Mouse (Mus musculus): ENCODE data around the gene Stk38.
"Not testable (repeated sequence)": the region's sequence is repeated elsewhere in the genome, so short reads cannot be mapped to it uniquely, and the experiment has no call there.

The Stk38 gene

DNA sequence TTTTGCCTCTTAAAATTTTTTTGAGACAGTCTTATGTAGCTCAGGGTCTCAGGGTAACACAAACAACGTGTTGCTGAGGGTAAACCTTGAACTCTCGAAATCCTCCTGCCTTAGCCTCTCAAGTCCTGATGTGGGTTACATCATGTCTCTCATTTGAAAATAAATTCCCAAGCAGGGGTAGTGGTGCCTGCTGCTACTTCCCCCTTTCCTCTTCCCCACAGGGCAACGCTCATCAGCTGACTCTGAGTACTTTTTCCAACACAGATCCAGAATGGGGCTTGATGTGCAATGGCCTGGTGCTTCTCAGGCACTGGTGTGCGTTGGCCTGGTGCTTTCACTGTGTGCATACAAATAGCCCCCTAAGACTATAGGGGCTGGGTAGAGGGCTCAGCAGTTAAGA is 1.4 kb upstream of the Stk38 start:
- no peak for DNase-seq (ENCODE audit: low spot score in 2 of 2)

DNA sequence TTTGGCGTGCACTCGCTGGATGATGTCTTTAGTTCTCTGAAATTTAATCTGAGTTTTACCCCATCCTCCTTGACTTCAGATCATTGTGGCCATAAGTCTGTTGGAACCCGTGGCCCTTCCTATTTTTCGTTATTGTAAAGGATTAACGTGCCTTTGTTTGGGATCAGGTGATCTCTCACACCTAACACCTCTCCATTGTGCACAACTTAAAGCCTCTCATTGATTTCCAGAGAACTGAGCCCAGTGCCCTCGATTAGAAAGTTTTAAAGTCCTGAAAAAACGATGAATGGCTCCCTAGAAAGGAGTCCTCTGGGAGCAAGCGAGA is 493 bp upstream of the Stk38 start:
- no peak for DNase-seq (ENCODE audit: low spot score in 2 of 2)

DNA sequence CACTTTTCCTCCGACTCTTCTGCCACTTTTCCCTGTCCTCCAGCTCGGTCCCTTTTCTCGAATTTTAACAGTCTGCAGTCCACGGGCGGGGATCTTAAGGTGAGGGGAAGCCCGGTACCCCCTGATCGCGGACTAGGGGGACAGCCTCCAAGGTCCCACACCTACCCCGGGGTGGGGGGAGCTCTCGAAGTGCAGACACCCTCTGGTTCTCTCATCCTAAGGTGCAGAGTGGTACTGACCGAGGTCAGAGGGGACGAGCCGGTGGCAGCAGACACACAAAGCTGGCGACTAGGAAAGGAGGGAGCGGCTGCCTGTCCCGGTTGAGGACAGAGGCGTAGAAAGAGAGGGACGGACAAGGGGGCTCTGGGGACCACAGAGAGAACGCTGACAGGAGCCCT is 553 bp downstream of the Stk38 start:
- peak; percentile 39 to 47 for DNase-seq (ENCODE audit: low spot score in 2 of 2)

DNA sequence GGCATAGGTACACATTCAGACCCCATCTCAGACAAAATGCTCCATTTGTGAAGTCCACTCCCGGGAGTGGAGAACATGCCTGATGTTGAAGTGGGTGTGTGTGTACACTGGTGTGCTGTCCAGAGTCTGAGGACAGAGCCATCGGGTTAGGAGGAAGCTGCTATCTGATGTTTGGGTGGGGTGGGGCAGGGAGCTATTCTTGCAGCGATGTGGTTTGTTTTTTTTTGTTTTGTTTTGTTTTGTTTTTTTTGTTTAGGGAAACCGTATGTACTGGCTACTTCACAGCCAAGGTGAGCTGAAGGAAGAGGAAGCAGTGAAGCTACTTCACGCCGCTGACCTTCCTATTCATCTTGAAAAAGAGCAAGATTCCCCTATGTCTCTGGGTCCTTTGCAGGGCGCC is 983 bp downstream of the Stk38 start:
- no peak for DNase-seq (ENCODE audit: low spot score in 2 of 2)

- DNase-seq (ENCODE audit: low spot score in 2 of 2) = no peak
These were observed 2.8 kb downstream of the Stk38 start for GRCm38 (mm10) chr17:29005002-29005401.

DNA sequence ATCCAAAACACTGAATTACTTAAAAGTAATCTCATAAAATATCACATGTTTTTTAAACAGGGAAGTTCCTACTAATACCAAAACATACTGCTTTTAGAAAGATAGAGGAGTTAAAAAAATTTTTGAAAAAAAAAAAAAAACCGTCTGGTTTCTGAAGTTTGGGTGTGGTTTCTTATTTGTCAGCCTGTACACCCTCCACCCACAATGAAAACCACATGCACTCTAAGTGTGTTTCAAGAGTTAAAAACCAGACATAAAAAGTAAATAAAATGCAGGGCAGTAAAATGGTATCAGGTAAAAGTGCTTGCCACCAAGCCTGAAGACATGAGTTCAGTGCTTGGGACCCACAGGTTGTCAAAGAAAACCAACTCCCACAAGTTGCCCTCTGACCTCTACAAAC is 4.1 kb downstream of the Stk38 start:
- DNase-seq (ENCODE audit: low spot score in 2 of 2) = no peak

- DNase-seq (ENCODE audit: low spot score in 2 of 2) = no peak
These were observed 7.3 kb downstream of the Stk38 start for GRCm38 (mm10) chr17:29000465-29000864.

DNA sequence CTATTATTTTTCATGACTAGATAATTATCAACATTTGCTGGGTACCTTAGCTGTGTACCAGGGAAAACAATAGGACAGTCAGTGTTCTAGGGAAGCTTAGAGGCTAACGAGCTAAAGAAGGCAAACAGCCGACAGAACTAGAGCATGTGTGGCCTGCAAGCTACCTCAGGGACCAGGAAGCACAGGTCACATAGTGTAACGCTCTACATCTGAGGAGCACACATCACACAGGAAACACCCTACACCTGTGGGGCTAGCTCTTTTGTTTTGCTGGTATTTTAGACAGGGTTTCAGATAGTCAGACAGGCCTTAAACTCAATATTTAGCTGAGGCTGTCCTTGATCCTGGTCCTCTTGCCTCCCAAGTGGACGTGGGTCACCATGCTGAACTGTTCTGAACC is 13.2 kb downstream of the Stk38 start:
- DNase-seq (ENCODE audit: low spot score in 2 of 2) = no peak

GRCm38 (mm10) chr17:28993004-28993403 is 14.8 kb downstream of the Stk38 start:
- DNase-seq (ENCODE audit: low spot score in 2 of 2) = not testable (repeated sequence)

GRCm38 (mm10) chr17:28992105-28992504 is 15.7 kb downstream of the Stk38 start:
- DNase-seq (ENCODE audit: low spot score in 2 of 2) = no peak

DNA sequence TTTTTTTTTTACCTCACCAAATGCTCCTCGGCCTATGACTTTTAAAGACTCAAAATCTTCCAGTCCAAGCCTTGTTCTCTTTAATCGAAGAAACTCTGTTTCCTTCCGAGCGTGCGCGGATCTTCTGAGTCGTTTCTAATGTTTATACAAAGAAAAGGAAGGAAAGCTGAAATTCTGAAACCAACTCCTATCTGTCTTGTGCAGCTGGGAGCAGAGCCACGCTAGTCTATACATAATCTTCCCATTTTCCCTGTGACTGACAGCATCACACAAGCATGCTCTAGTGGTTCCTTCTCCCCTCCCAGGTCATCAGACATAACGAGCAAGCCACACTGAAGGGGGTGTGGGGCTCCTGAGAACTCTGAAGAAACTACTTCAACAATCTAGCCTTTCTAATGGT is 16.5 kb downstream of the Stk38 start:
- no peak for DNase-seq (ENCODE audit: low spot score in 2 of 2)

GRCm38 (mm10) chr17:28990060-28990459 is 17.7 kb downstream of the Stk38 start:
- DNase-seq (ENCODE audit: low spot score in 2 of 2) = no peak

DNA sequence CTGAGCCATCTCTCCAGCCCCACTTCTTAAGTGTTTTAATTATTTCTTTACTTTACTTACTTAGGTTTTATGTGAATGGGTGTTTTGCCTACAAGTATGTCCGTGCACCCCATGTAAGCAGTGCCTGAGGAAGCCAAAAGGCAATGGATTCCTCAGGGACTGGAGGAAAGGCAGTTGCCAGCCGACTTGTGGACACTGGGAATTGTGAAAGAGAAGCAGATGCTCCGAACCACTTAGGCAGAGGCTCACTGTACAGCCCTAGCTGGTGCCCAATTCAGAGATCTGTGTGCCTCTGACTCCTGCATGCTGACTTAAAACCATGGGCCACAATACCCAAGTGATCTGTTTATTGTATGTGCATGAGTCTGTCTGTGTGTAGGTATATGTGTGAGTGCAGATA is 18.8 kb downstream of the Stk38 start:
- no peak for DNase-seq (ENCODE audit: low spot score in 2 of 2)

DNA sequence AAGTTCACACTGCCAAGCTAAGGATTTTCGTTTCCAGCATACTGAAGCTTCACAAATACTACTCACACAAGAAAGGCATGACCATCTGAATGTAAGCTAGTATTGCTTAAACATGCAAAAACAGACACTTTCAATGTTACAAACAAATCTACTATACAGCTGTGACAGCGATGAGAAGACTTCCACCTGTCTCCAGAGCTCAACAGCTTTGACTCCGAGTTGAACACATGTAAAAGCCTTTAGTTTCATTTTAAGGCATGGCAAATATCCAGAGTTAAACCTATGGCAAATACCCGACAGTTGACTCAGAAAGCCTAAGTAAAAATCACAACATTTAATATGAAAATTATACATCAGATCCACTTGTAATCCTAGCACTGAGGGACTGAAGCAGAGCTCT is 19.5 kb downstream of the Stk38 start:
- DNase-seq (ENCODE audit: low spot score in 2 of 2) = no peak

DNA sequence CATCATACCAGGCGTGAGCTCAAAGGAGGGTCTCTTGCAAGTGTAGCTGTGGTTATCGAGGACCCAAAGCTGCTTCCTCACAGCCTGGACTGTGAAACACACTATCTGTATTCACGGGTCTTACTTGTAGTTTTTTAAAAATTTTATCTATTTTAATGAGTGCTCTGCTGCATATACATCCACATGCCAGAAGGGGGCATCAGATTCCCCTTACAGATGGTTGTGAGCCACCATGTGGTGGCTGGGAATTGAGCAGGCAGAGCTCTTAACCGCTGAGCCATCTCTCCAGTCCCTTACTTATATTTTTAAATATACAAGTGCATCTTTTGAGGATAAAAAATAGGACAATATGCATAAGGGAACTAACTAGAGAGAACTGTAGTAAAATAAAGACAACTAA is 20.1 kb downstream of the Stk38 start:
- DNase-seq (ENCODE audit: low spot score in 2 of 2) = peak; percentile 31 to 68

DNA sequence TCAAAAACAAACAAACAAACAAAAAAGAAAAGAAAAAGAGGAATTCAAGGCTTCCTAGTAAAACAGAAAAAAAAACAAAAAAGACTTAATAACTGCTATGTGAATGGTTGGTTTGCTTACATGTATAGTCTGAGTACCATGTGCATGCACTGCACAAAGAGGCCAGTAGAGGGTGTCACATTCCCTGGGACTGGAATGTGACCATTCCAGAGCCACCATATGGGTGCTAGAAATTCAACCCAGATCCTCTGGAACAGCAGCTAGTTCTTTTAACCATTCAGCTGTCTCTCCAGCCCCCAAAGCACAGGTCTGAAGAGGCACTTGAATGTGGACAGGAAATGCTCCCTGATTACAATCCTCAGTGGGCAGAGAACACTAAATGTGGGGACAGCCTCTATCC is 21.0 kb downstream of the Stk38 start:
- no peak for DNase-seq (ENCODE audit: low spot score in 2 of 2)

- DNase-seq (ENCODE audit: low spot score in 2 of 2) = no peak
These were observed 22.9 kb downstream of the Stk38 start for GRCm38 (mm10) chr17:28984724-28985420.

GRCm38 (mm10) chr17:28982591-28982990 is 25.2 kb downstream of the Stk38 start:
- DNase-seq (ENCODE audit: low spot score in 2 of 2) = no peak

- DNase-seq (ENCODE audit: low spot score in 2 of 2) = no peak
These were observed 26.7 kb downstream of the Stk38 start for GRCm38 (mm10) chr17:28981081-28981480.

DNA sequence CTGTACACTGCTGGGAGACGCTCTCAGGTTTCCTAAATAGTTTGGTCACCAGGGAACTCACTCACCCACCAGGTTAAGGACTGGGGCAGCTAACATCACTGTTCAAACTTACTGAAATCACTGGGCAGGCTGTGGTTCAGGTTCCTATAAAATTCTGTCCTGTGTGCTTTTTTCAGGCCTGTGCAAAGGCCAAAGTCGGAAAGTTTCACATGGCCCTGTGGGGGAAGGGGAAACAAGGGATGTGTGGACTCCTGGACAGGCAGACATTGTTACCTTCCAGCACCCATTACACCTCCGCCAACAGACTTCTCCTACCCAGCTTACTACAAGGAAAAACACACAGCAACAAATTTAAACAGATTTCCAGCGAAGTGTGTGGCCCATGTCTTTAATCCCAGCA is 28.7 kb downstream of the Stk38 start:
- DNase-seq (ENCODE audit: low spot score in 2 of 2) = no peak

GRCm38 (mm10) chr17:28970122-28970521 is 37.7 kb downstream of the Stk38 start:
- no peak for DNase-seq (ENCODE audit: low spot score in 2 of 2)

- DNase-seq (ENCODE audit: low spot score in 2 of 2) = peak in 1 of 2 experiments; percentile 25
These were observed 40.7 kb downstream of the Stk38 start for GRCm38 (mm10) chr17:28967021-28967610.

GRCm38 (mm10) chr17:28961596-28961995 is 46.2 kb downstream of the Stk38 start:
- DNase-seq (ENCODE audit: low spot score in 2 of 2) = no peak

DNA sequence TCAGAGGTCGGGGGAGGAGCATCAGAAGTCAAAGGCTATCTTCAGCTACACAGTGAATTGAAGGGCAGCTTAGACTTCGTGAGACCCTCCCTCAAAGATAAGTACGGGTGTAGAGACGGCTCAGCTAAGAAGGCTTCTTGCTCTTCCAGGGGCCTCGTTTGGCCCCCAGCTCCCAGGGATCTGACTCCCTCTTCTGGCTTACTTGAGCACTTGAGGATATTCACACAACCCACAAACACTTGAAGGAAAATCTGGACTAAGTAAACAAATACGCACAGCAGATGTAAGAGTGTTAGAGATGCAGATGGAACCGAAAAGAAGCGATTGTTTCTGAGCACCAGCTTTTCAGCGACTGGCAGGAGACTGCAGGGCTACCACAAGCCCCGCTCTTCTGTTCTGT is 47.2 kb downstream of the Stk38 start:
- no peak for DNase-seq (ENCODE audit: low spot score in 2 of 2)
